ENCODE assay signal across 8 mouse cellular contexts in the genomic region with DNA sequence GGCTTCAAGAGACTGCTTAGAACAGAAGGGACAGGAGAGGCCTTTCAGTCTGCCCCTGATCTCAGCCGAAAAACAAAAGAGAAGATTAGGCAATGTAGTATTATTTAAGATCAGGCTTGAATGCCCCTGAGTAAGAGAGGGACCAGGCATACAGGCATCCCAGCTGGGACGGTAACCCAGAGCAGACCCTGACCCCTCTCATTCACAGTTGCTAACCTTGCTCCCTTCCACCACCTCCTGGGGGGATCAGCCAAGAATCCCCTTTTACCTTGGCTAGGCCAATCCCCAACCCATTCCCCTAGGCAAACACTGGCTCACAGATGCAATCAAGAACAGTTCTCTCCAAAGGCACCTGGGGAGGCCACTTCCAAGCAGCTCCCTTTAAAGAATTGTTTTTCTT. TPM values are rescaled to one million over a fixed set of nuclear protein-coding genes. Genes with fewer than 3 reads are reported as not detected.
DNase-seq lines count a peak whose midpoint lies in the region; ATAC-seq and TF ChIP-seq lines count a peak whose summit lies in the region.

No protein-coding gene starts in this region.

- H3K4me2 ChIP-seq in embryonic facial prominence, embryonic 15.5 days (replicated peaks): peak overlapping the region; percentile 34
- peak overlapping the region; percentile 69 for H3K4me2 ChIP-seq in hindbrain, embryonic 15.5 days
- H3K4me2 ChIP-seq in midbrain, embryonic 16.5 days (ENCODE audit: low read length): peak overlapping the region; percentile 76

- WGBS in embryonic facial prominence, embryonic 15.5 days: 58% methylated on average over 2 of the region's 2 CpGs
- 19% methylated on average over 2 of the region's 2 CpGs for WGBS in hindbrain, embryonic 15.5 days
- 3% methylated on average over 2 of the region's 2 CpGs for WGBS in midbrain, embryonic 16.5 days

- no peak for DNase-seq in left cerebral cortex, adult 2 months (ENCODE audit: extremely low spot score in 1 of 2, low spot score in 2 of 2)
- DNase-seq in left cerebral cortex, postnatal 14 days (ENCODE audit: low spot score in 2 of 2): no peak
- DNase-seq in adrenal gland, postnatal 10 days: no peak
- DNase-seq in left cerebral cortex, postnatal 4 days: no peak
- DNase-seq in B cell, adult 2 months: no peak

- intact Hi-C loops in left cerebral cortex, adult 2 months (cut with DNase I): no loop called here
- intact Hi-C loops in left cerebral cortex, postnatal 14 days (cut with DNase I): loop anchor here (5.0 kb wide), 1 partner anchor 481 kb away; no protein-coding TSS in a partner anchor
- intact Hi-C loops in left cerebral cortex, postnatal 4 days (cut with DNase I): no loop called here

- H3K4me3 ChIP-seq in left cerebral cortex, adult 2 months: peak overlapping the region; percentile 79
- peak overlapping the region; percentile 79; the same call in 1 of the 2 replicates for H3K4me3 ChIP-seq in embryonic facial prominence, embryonic 15.5 days (replicated peaks)
- peak overlapping the region; percentile 80 for H3K4me3 ChIP-seq in hindbrain, embryonic 15.5 days
- H3K4me3 ChIP-seq in midbrain, embryonic 16.5 days (ENCODE audit: low read depth, low read length): peak overlapping the region; percentile 54

- H3K9me3 ChIP-seq in embryonic facial prominence, embryonic 15.5 days (replicated peaks): no peaks in the 10 kb centered on the region
- H3K9me3 ChIP-seq in hindbrain, embryonic 15.5 days: no peaks in the 10 kb centered on the region
- no peaks in the 10 kb centered on the region for H3K9me3 ChIP-seq in midbrain, embryonic 16.5 days (replicated peaks; ENCODE audit: control insufficient read depth, low read length, poor library complexity, severe bottlenecking)

- H3K27me3 ChIP-seq in embryonic facial prominence, embryonic 15.5 days: no peaks in the 10 kb centered on the region
- no peaks in the 10 kb centered on the region for H3K27me3 ChIP-seq in hindbrain, embryonic 15.5 days
- no peaks in the 10 kb centered on the region for H3K27me3 ChIP-seq in midbrain, embryonic 16.5 days (ENCODE audit: control insufficient read depth, insufficient read depth, low read depth, low read length)

- ATAC-seq in embryonic facial prominence, embryonic 15.5 days (ENCODE audit: insufficient number of reproducible peaks, low FRiP score, low TSS enrichment, low read depth): no peak
- ATAC-seq in hindbrain, embryonic 15.5 days (ENCODE audit: low FRiP score, low read depth): no peak
- no peak for ATAC-seq in midbrain, embryonic 16.5 days

- H3K4me1 ChIP-seq in embryonic facial prominence, embryonic 15.5 days: peaks cover 42% of the 10 kb centered on the region
- peaks cover 48% of the 10 kb centered on the region for H3K4me1 ChIP-seq in hindbrain, embryonic 15.5 days (replicated peaks)
- peaks cover 26% of the 10 kb centered on the region for H3K4me1 ChIP-seq in midbrain, embryonic 16.5 days (ENCODE audit: control insufficient read depth, insufficient read depth, low read length)

- H3K27ac ChIP-seq in left cerebral cortex, adult 2 months: no peak overlapping the region; the same call in 1 of the 2 replicates
- H3K27ac ChIP-seq in embryonic facial prominence, embryonic 15.5 days (replicated peaks): no peak overlapping the region
- peak overlapping the region; percentile 53; the same call in 1 of the 2 replicates for H3K27ac ChIP-seq in hindbrain, embryonic 15.5 days (replicated peaks)
- peak overlapping the region; percentile 23; the same call in 1 of the 2 replicates for H3K27ac ChIP-seq in midbrain, embryonic 16.5 days (ENCODE audit: low read length)

- no peak for TF ChIP-seq CTCF in left cerebral cortex, adult 2 months (IDR thresholded peaks at IDR 0.05)

- 0 out of 2 replicates have a peak, but pooled peaks cover 6% of the 10 kb centered on the region for H3K36me3 ChIP-seq in embryonic facial prominence, embryonic 15.5 days
- no peaks in the 10 kb centered on the region for H3K36me3 ChIP-seq in hindbrain, embryonic 15.5 days
- H3K36me3 ChIP-seq in midbrain, embryonic 16.5 days (ENCODE audit: control insufficient read depth, insufficient read depth, low read length): no peaks in the 10 kb centered on the region

- no peak overlapping the region for H3K9ac ChIP-seq in embryonic facial prominence, embryonic 15.5 days
- peak overlapping the region; percentile 28 for H3K9ac ChIP-seq in hindbrain, embryonic 15.5 days
- peak overlapping the region; percentile 52 for H3K9ac ChIP-seq in midbrain, embryonic 16.5 days (ENCODE audit: low read depth, low read length)

RNA-seq across cellular contexts. Expression of a gene that starts 2.1 kb away (rescaled TPM):
- 10 to 100 TPM; 26.2 to 28.3 TPM for total RNA-seq in left cerebral cortex, adult 2 months (2021)
- 10 to 100 TPM; 14.6 to 17.5 TPM for total RNA-seq in left cerebral cortex, postnatal 14 days (2021)
- polyA plus RNA-seq in embryonic facial prominence, embryonic 15.5 days (2015; fragmentation: Nextera tagmentation; extraction: Ambion mirVana): 39.9 and 41.3 TPM in 2 replicates
- 30.4 and 49.0 TPM in 2 replicates for polyA plus RNA-seq in hindbrain, embryonic 15.5 days (2015; fragmentation: Nextera tagmentation; extraction: Ambion mirVana)
- 27.2 and 34.9 TPM in 2 replicates for polyA plus RNA-seq in midbrain, embryonic 16.5 days (2015; fragmentation: Nextera tagmentation; extraction: Ambion mirVana)
- total RNA-seq in adrenal gland, postnatal 10 days (2021): 10 to 100 TPM; 32.4 to 58.1 TPM
- 1 to 10 TPM; 7.9 to 8.1 TPM for total RNA-seq in left cerebral cortex, postnatal 4 days (2021)

RNA-seq across cellular contexts. Expression of a gene that starts 34.3 kb away (rescaled TPM):
- total RNA-seq in left cerebral cortex, adult 2 months (2021): not detected
- under 1 TPM; 0.38 to 0.42 TPM for total RNA-seq in left cerebral cortex, postnatal 14 days (2021)
- 0.61 and 0.67 TPM in 2 replicates for polyA plus RNA-seq in embryonic facial prominence, embryonic 15.5 days (2015; fragmentation: Nextera tagmentation; extraction: Ambion mirVana)
- polyA plus RNA-seq in hindbrain, embryonic 15.5 days (2015; fragmentation: Nextera tagmentation; extraction: Ambion mirVana): 0.37 and 0.38 TPM in 2 replicates
- polyA plus RNA-seq in midbrain, embryonic 16.5 days (2015; fragmentation: Nextera tagmentation; extraction: Ambion mirVana): 0.21 TPM in 1 of 2 replicates, not detected in the other
- total RNA-seq in adrenal gland, postnatal 10 days (2021): under 1 TPM in 1 of 2 experiments, not detected in 1; 0.15 TPM
- under 1 TPM; 0.48 to 0.54 TPM for total RNA-seq in left cerebral cortex, postnatal 4 days (2021)

RNA-seq across cellular contexts. Expression of a gene that starts 39.7 kb away (rescaled TPM):
- total RNA-seq in left cerebral cortex, adult 2 months (2021): 10 to 100 TPM; 15.8 to 23.8 TPM
- 10 to 100 TPM; 16.8 to 21.8 TPM for total RNA-seq in left cerebral cortex, postnatal 14 days (2021)
- polyA plus RNA-seq in embryonic facial prominence, embryonic 15.5 days (2015; fragmentation: Nextera tagmentation; extraction: Ambion mirVana): 22.2 and 30.8 TPM in 2 replicates
- polyA plus RNA-seq in hindbrain, embryonic 15.5 days (2015; fragmentation: Nextera tagmentation; extraction: Ambion mirVana): 10.2 and 11.0 TPM in 2 replicates
- polyA plus RNA-seq in midbrain, embryonic 16.5 days (2015; fragmentation: Nextera tagmentation; extraction: Ambion mirVana): 9.8 and 15.2 TPM in 2 replicates
- 10 to 100 TPM; 17.4 to 22.2 TPM for total RNA-seq in adrenal gland, postnatal 10 days (2021)
- total RNA-seq in left cerebral cortex, postnatal 4 days (2021): 10 to 100 TPM; 19.0 to 20.0 TPM

Comparison
In these comparisons a context has a peak if more than half of its experiments do, and no peak if none do; other contexts are left out.
1. H3K27ac ChIP-seq: peak in hindbrain, embryonic 15.5 days (single experiment) and midbrain, embryonic 16.5 days (single experiment); none in left cerebral cortex, adult 2 months (single experiment) and embryonic facial prominence, embryonic 15.5 days (single experiment).
2. Peak in every context shown above with its lines, with median percentiles within 50 percentile points of each other: H3K4me3 ChIP-seq and H3K4me2 ChIP-seq.